Mouse (Mus musculus): ENCODE data around the gene Tsga10. TPM values are rescaled to one million over a fixed set of nuclear protein-coding genes. Genes with fewer than 3 reads are reported as not detected.
A peak's percentile ranks its signal among the peaks of the same experiment; 100 is the strongest.

The Tsga10 gene
- polyA plus RNA-seq, 1 experiment from 2014 or later, result 16.7 TPM

DNA sequence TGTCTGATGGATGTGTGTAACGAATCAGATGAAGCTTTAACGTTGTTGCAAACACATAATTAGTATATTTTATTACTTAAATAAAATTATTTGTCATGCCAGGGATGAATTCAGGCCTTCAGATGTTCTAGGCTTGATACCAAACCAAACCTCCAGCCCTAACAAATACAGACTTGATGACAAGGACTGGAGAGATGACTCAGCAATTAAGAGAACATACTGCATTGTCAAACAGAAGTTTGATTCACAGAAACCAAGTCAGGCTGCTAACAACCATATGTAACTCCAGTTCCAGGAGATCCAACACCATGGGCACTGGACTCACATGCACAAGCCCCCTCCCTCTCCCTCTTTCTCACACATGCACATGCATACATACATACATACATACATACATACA lies 65.9 kb downstream of the Tsga10 start:
- 96% methylated on average over 2 of the region's 2 CpGs for WGBS
- Histone ChIP-seq H3K9me3 (ENCODE audit: control insufficient read depth, low read length) (no peaks in the 10 kb centered on the region), H3K4me3 (ENCODE audit: low read depth, low read length) (no peak overlapping the region), H3K4me2 (ENCODE audit: low read depth) (no peak overlapping the region), H3K9ac (ENCODE audit: low read length) (no peak overlapping the region), H3K27me3 (ENCODE audit: control insufficient read depth, insufficient read depth, low read length) (no peaks in the 10 kb centered on the region), H3K36me3 (ENCODE audit: control insufficient read depth, insufficient read depth, low read length) (no peaks in the 10 kb centered on the region), H3K27ac (ENCODE audit: low read depth, low read length) (no peak overlapping the region), H3K4me1 (ENCODE audit: control insufficient read depth, insufficient read depth, low read length) (no peaks in the 10 kb centered on the region)
- ATAC-seq (ENCODE audit: insufficient read depth, low FRiP score, low TSS enrichment) (no peak), DNase-seq (ENCODE audit: low spot score) (no peak)

DNA sequence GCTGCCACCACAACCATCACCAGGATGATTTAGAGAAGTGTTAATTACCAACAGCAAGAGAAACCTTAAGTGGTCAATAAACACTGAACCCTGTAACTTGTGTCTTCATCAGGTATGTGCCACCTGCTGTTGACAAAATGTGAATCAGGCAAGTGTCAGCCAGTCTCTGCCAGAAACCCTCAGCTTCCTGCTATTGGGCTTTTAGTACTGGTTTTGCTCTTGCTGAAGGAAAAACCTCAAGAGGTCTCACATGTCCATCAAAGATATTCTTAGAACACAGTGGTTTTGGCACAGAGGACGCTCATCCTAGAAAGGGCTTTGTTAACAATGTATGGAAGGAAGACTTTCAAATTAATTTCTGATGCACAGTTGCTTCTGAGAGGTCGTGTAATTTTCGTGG lies 66.7 kb downstream of the Tsga10 start:
- no peak overlapping the region for H3K4me2 ChIP-seq (ENCODE audit: low read depth)
- no peak overlapping the region for H3K4me3 ChIP-seq (ENCODE audit: low read depth, low read length)
- no peak for DNase-seq (ENCODE audit: low spot score)
- no peaks in the 10 kb centered on the region for H3K27me3 ChIP-seq (ENCODE audit: control insufficient read depth, insufficient read depth, low read length)
- WGBS, result 74% methylated on average over 3 of the region's 3 CpGs
- no peaks in the 10 kb centered on the region for H3K4me1 ChIP-seq (ENCODE audit: control insufficient read depth, insufficient read depth, low read length)
- no peaks in the 10 kb centered on the region for H3K9me3 ChIP-seq (ENCODE audit: control insufficient read depth, low read length)
- H3K36me3 ChIP-seq (ENCODE audit: control insufficient read depth, insufficient read depth, low read length), result no peaks in the 10 kb centered on the region
- no peak for ATAC-seq (ENCODE audit: insufficient read depth, low FRiP score, low TSS enrichment)
- H3K9ac ChIP-seq (ENCODE audit: low read length), result no peak overlapping the region
- H3K27ac ChIP-seq (ENCODE audit: low read depth, low read length), result no peak overlapping the region

GRCm38 (mm10) chr1:37759407-37759806 lies 106.8 kb downstream of the Tsga10 start:
- Histone ChIP-seq H3K36me3 (ENCODE audit: control insufficient read depth, insufficient read depth, low read length) (no peaks in the 10 kb centered on the region), H3K27ac (ENCODE audit: low read depth, low read length) (no peak overlapping the region), H3K9me3 (ENCODE audit: control insufficient read depth, low read length) (no peaks in the 10 kb centered on the region), H3K9ac (ENCODE audit: low read length) (no peak overlapping the region), H3K4me3 (ENCODE audit: low read depth, low read length) (no peak overlapping the region), H3K4me1 (ENCODE audit: control insufficient read depth, insufficient read depth, low read length) (no peaks in the 10 kb centered on the region), H3K27me3 (ENCODE audit: control insufficient read depth, insufficient read depth, low read length) (no peaks in the 10 kb centered on the region), H3K4me2 (ENCODE audit: low read depth) (no peak overlapping the region)
- ATAC-seq (ENCODE audit: insufficient read depth, low FRiP score, low TSS enrichment) (no peak), DNase-seq (ENCODE audit: low spot score) (no peak)

- no peak for ATAC-seq (ENCODE audit: insufficient read depth, low FRiP score, low TSS enrichment)
- no peak overlapping the region for H3K4me2 ChIP-seq (ENCODE audit: low read depth)
- no peaks in the 10 kb centered on the region for H3K9me3 ChIP-seq (ENCODE audit: control insufficient read depth, low read length)
- WGBS, result 90% methylated on average over 9 of the region's 9 CpGs
- no peaks in the 10 kb centered on the region for H3K4me1 ChIP-seq (ENCODE audit: control insufficient read depth, insufficient read depth, low read length)
- H3K27me3 ChIP-seq (ENCODE audit: control insufficient read depth, insufficient read depth, low read length), result no peaks in the 10 kb centered on the region
- no peak for DNase-seq (ENCODE audit: low spot score)
- H3K9ac ChIP-seq (ENCODE audit: low read length), result no peak overlapping the region
- no peaks in the 10 kb centered on the region for H3K36me3 ChIP-seq (ENCODE audit: control insufficient read depth, insufficient read depth, low read length)
- no peak overlapping the region for H3K27ac ChIP-seq (ENCODE audit: low read depth, low read length)
- no peak overlapping the region for H3K4me3 ChIP-seq (ENCODE audit: low read depth, low read length)
Observed at GRCm38 (mm10) chr1:37744650-37745259, 121.5 kb downstream of the Tsga10 start.

DNA sequence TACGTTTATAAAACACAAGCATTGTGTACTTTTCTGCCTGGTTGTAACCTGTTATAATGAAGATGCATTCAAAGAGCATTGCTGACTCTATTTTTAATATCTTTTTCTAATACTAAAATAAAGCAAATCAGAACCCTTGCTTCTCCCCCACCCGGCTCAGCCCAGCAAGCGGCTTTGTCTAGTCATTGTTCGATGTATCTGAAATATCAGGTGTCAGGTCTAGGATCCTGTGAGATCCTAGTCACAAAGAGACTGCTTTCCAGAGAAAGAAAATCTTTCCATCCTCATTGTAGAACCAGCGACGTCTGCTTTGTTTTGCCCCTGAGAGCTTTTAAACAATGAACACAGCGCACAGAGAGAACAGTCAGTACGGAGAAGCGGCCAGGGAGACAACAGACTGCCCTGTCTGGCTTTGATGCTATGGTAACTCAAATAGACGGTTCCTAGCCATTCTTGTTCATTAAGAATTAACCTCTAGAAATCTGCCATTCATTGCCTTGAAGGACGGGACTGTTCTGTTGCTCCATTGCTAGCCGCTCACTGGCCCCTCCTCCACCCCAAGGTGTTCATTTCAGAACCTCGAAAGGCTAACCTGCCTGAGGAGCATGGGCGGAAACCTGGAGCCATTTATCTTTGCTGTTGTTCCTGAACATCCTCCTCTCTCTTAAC lies 123.5 kb downstream of the Tsga10 start:
- H3K9me3 ChIP-seq (ENCODE audit: control insufficient read depth, low read length), result no peaks in the 10 kb centered on the region
- no peak for ATAC-seq (ENCODE audit: insufficient read depth, low FRiP score, low TSS enrichment)
- no peak overlapping the region for H3K4me2 ChIP-seq (ENCODE audit: low read depth)
- H3K27ac ChIP-seq (ENCODE audit: low read depth, low read length), result no peak overlapping the region
- no peak overlapping the region for H3K9ac ChIP-seq (ENCODE audit: low read length)
- no peaks in the 10 kb centered on the region for H3K36me3 ChIP-seq (ENCODE audit: control insufficient read depth, insufficient read depth, low read length)
- peak; percentile 20 for DNase-seq (ENCODE audit: low spot score)
- no peaks in the 10 kb centered on the region for H3K27me3 ChIP-seq (ENCODE audit: control insufficient read depth, insufficient read depth, low read length)
- H3K4me1 ChIP-seq (ENCODE audit: control insufficient read depth, insufficient read depth, low read length), result no peaks in the 10 kb centered on the region
- no peak overlapping the region for H3K4me3 ChIP-seq (ENCODE audit: low read depth, low read length)
- 63% methylated on average over 14 of the region's 14 CpGs for WGBS

GRCm38 (mm10) chr1:37742126-37742525 lies 124.1 kb downstream of the Tsga10 start:
- H3K27me3 ChIP-seq (ENCODE audit: control insufficient read depth, insufficient read depth, low read length), result no peaks in the 10 kb centered on the region
- no peak overlapping the region for H3K27ac ChIP-seq (ENCODE audit: low read depth, low read length)
- no peak overlapping the region for H3K4me2 ChIP-seq (ENCODE audit: low read depth)
- H3K36me3 ChIP-seq (ENCODE audit: control insufficient read depth, insufficient read depth, low read length), result no peaks in the 10 kb centered on the region
- no peak overlapping the region for H3K4me3 ChIP-seq (ENCODE audit: low read depth, low read length)
- 91% methylated on average over 11 of the region's 11 CpGs for WGBS
- ATAC-seq (ENCODE audit: insufficient read depth, low FRiP score, low TSS enrichment) (no peak), DNase-seq (ENCODE audit: low spot score) (no peak)
- no peaks in the 10 kb centered on the region for H3K4me1 ChIP-seq (ENCODE audit: control insufficient read depth, insufficient read depth, low read length)
- H3K9me3 ChIP-seq (ENCODE audit: control insufficient read depth, low read length), result no peaks in the 10 kb centered on the region
- H3K9ac ChIP-seq (ENCODE audit: low read length), result no peak overlapping the region

GRCm38 (mm10) chr1:37740161-37740802 lies 125.9 kb downstream of the Tsga10 start:
- DNase-seq (ENCODE audit: low spot score) (no peak), ATAC-seq (ENCODE audit: insufficient read depth, low FRiP score, low TSS enrichment) (no peak)
- Histone ChIP-seq H3K4me1 (ENCODE audit: control insufficient read depth, insufficient read depth, low read length) (no peaks in the 10 kb centered on the region), H3K27ac (ENCODE audit: low read depth, low read length) (no peak overlapping the region), H3K4me3 (ENCODE audit: low read depth, low read length) (no peak overlapping the region), H3K27me3 (ENCODE audit: control insufficient read depth, insufficient read depth, low read length) (no peaks in the 10 kb centered on the region), H3K9ac (ENCODE audit: low read length) (no peak overlapping the region), H3K4me2 (ENCODE audit: low read depth) (no peak overlapping the region), H3K36me3 (ENCODE audit: control insufficient read depth, insufficient read depth, low read length) (no peaks in the 10 kb centered on the region), H3K9me3 (ENCODE audit: control insufficient read depth, low read length) (no peaks in the 10 kb centered on the region)
- WGBS, result 79% methylated on average over 8 of the region's 8 CpGs

DNA sequence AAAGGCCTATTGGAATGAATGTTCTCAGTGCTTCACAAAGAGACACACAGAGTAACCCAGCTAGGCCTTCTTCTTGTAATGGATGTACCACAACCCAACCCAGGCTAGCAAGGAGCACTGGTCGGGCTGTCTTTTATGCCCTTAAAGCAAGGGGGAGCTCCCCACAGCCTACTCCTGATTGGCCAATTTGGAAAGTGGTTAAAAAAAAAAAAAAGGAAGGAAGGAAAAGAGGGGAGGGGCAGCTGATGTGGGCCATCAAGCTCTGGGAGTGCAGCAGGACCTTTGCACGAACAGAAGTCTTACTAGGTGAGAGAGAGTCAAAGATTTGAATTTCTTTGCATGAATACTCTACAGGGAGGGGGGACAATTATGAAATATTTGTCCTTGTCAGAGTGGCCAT lies 127.3 kb downstream of the Tsga10 start:
- Histone ChIP-seq H3K4me1 (ENCODE audit: control insufficient read depth, insufficient read depth, low read length) (no peaks in the 10 kb centered on the region), H3K9me3 (ENCODE audit: control insufficient read depth, low read length) (no peaks in the 10 kb centered on the region), H3K4me3 (ENCODE audit: low read depth, low read length) (no peak overlapping the region), H3K9ac (ENCODE audit: low read length) (no peak overlapping the region), H3K27me3 (ENCODE audit: control insufficient read depth, insufficient read depth, low read length) (no peaks in the 10 kb centered on the region), H3K36me3 (ENCODE audit: control insufficient read depth, insufficient read depth, low read length) (no peaks in the 10 kb centered on the region), H3K4me2 (ENCODE audit: low read depth) (no peak overlapping the region), H3K27ac (ENCODE audit: low read depth, low read length) (no peak overlapping the region)
- DNase-seq (ENCODE audit: low spot score) (no peak), ATAC-seq (ENCODE audit: insufficient read depth, low FRiP score, low TSS enrichment) (no peak)
- 62% methylated on average over 2 of the region's 2 CpGs for WGBS

GRCm38 (mm10) chr1:37737045-37737444 lies 129.2 kb downstream of the Tsga10 start:
- 90% methylated on average over 4 of the region's 4 CpGs for WGBS
- no peak for ATAC-seq (ENCODE audit: insufficient read depth, low FRiP score, low TSS enrichment)

More at GRCm38 (mm10) chr1:37737045-37737444, 129.2 kb downstream of the Tsga10 start:
- no peaks in the 10 kb centered on the region for H3K36me3 ChIP-seq (ENCODE audit: control insufficient read depth, insufficient read depth, low read length)
- H3K9ac ChIP-seq (ENCODE audit: low read length), result no peak overlapping the region
- H3K4me1 ChIP-seq (ENCODE audit: control insufficient read depth, insufficient read depth, low read length), result no peaks in the 10 kb centered on the region
- no peaks in the 10 kb centered on the region for H3K27me3 ChIP-seq (ENCODE audit: control insufficient read depth, insufficient read depth, low read length)
- H3K9me3 ChIP-seq (ENCODE audit: control insufficient read depth, low read length), result no peaks in the 10 kb centered on the region
- H3K27ac ChIP-seq (ENCODE audit: low read depth, low read length), result no peak overlapping the region
- H3K4me3 ChIP-seq (ENCODE audit: low read depth, low read length), result no peak overlapping the region
- H3K4me2 ChIP-seq (ENCODE audit: low read depth), result no peak overlapping the region
- no peak for DNase-seq (ENCODE audit: low spot score)

Data from neural tube, embryonic 11.5 days (tissue).